Mouse (Mus musculus): ENCODE results near the gene Acacb. TPM values are rescaled to one million over a fixed set of nuclear protein-coding genes. Genes with fewer than 3 reads are reported as not detected.

The Acacb gene
- total RNA-seq (2021), result 100 to 1,000 TPM; 184 to 195 TPM
- long read RNA-seq, experiment 1, full-length matches to known transcripts, result 2 of 64 reads
- long read RNA-seq, experiment 1, partial matches to known transcripts, result 55 of 64 reads
- long read RNA-seq, experiment 1, other reads (novel, unspliced or antisense), result 7 of 64 reads
- long read RNA-seq, experiment 2, full-length matches to known transcripts, result 1 of 30 reads
- long read RNA-seq, experiment 2, partial matches to known transcripts, result 29 of 30 reads
- long read RNA-seq, experiment 2, other reads (novel, unspliced or antisense), result 0 of 30 reads

DNA sequence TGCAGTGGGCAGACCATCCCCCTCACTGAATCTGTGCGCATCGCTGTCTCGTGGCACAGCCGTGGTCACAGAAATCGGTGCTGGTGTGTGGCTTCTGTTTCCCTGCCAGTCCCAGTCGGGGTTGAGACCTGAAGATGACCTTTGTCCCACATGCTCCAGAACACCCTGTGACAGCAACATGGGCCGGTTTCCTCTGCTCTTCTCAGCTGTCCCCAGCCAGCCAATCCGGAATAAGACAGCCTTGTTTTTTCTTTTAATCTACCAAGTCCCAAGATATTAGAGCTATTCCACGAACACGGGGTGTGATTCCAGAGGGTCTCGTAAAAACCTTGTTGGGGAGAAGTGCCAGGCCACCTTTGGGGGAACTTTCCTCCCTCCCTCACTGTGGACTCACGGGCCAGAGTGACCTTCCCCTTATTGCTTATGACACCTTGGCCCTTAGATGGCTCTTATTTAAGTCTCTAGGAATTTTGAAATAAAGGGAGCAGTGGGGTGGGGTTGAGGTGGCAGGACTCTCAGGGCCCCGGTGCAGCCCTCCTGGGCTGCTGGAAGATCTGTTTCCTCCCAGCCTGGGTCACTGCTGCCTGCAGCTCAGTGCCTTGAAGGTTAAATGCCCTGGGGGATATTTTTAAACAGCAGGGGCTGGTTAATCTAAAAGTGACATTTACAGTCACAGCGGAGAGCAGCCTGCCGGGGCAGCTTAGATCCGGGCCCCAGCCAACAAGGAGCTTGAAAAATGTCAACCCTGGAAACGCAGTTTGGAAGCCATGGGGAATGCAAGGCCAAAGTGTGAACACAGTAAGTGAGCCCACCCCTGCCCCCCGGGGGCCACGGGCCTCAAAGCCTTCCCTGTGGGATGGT, at the start of gene Acacb:
Gene Acacb (plus strand): TSS at position 508 of the 861 bp plus-strand sequence.
- intact Hi-C loops (cut with DNase I), result no loop called here
- peak; percentile 47 to 64 for DNase-seq

DNA sequence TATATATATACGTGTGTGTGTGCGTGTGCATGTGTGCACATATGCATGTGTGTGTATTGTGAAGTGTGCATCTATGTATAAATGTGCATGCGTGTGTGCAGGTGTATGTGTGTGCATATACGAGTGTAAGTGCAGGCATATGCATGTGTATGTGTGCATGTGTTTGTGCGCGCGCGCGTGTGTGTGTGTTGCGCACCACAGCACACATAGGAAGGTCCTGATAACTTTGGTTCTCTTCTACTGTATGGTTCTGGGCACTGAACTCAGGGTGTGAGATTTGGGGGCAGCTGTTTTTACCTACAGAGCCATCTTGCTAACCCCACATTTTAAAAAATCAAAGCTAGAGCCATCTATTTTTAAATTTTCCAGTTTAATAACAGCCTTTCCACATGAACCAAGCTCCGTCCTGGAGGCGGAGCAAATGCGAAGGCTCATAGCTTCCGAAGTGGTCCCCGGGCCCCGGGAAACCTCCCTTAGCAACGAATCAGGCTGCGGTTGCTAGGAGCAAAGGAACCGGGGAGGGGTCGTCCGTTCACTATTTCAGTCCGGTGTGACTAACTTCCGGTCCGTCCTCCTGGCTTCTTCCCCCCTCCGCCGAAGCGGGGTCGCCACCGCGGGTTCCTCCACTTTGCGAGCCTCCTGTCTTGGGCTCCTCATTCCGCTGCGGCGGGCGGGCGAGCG, 46.5 kb upstream of the Acacb start:
- intact Hi-C loops (cut with DNase I), result no loop called here
- peak; percentile 93 to 96 for DNase-seq

DNA sequence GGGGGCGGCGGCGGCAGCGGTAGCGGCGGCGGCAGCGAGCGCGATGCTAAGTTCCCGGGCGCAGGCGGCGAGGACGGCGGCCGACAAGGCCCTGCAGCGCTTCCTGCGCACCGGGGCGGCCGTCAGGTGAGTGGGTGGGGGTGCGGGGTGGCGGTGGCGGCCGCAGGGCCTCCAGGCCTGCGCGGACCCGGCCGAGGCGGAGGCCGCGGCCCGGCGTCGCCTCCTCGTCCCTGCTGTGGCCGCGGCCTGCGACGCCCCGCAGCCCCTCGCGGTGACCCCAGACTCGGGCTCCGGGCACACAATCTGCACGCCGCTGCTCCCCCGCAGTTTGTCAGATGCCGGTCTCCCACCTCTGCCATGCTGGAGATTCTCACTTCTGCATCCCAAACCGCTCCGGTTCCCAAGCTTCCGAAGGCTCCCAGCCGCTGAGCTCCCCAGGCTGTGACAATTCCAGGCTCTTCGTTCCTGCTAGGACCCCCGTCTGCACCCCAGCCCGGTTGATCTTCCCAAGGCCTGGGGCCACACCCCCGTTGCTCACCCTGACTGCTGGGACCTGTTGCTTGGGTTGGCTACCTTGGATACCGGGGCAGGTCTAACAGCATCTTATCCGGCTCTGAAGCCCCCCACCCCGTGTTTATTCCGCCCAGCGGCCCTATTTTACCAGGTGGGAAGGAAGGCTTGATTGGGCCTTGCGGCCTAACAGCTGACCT, 45.8 kb upstream of the Acacb start:
- no peak for DNase-seq
- intact Hi-C loops (cut with DNase I), result no loop called here

DNA sequence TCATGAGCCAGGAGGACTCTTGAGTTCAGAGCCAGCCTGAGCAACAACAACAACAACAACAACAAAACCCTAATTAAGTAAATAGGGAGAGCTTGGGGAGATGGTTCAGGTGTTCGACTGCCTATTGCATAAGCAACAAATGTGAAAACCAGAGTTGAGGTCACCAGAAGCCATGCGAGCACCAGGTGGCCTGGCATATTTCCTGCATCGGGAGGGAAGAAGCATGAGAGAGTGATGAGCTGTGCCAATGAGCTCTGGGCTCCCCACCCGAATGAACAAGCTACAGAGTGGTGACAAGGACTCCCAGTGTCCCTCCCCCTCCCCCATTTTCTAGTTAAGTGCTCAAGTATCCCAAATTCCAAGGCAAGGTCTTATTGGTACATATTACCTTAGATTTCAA, 44.5 kb upstream of the Acacb start:
- no peak for DNase-seq
- intact Hi-C loops (cut with DNase I), result no loop called here

GRCm38 (mm10) chr5:114102807-114103206, 43.5 kb upstream of the Acacb start:
- no peak for DNase-seq
- intact Hi-C loops (cut with DNase I), result no loop called here

- intact Hi-C loops (cut with DNase I), result no loop called here
- DNase-seq, result no peak
Measured at GRCm38 (mm10) chr5:114106391-114106935, 39.9 kb upstream of the Acacb start.

DNA sequence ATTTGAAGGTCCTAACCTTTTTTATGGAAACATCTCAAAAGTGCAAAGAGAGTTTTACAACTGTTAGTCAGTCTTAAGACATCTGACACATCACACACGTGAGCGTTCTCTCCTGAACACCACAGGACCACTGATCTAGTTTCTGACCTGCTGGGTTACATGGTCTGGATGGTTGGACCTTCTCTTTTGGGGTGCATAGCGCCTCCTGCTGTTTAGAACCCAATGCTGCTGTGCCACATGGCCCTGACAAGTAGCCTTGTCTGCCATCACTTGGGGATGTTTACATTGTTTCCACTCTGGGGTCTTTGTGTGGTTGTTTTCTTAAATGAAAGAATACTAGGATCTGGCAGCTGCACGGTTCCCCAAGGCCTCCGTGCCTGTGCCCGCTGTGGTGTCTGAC, 33.0 kb upstream of the Acacb start:
- intact Hi-C loops (cut with DNase I), result no loop called here
- DNase-seq, result no peak

DNA sequence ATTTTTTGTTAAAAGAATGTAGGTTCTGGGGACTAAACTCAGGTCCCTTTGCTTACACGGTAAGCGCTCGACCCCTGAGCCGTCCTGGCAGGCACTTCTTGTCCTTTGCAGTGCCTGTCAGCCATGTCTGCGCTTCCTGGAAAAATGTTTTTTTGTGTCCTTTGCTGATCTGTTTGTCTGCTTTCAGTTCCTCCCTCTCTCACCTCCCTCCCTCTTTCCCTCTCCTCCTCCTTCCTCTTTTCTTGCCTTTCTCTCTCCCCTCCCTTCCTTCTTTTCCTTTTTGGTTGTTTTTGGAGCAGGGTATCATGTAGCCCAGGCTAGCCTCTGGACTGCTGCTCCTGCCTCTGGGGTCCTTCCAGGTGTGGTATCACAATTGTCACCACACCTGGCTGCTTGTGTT, 31.3 kb upstream of the Acacb start:
- DNase-seq, result no peak
- intact Hi-C loops (cut with DNase I), result no loop called here

DNA sequence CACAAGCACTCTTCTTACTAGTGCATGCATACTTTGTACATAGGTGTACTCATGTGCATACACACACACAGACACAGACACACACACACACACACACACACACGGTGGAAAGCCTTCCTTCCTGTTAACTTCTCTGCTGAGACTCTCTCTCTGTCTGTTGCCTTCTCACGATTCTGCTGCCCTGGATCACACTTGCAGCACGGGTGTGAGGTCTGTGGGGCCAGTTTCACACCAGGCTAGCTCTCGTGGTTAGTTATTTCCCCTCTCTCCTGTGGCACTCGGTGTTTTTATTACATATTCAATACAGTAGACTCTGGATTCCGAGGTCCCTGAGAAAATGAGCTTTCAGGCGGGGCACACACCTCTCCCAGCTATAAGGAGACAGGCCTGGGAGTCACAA, 29.7 kb upstream of the Acacb start:
- DNase-seq, result no peak
- intact Hi-C loops (cut with DNase I), result no loop called here

DNA sequence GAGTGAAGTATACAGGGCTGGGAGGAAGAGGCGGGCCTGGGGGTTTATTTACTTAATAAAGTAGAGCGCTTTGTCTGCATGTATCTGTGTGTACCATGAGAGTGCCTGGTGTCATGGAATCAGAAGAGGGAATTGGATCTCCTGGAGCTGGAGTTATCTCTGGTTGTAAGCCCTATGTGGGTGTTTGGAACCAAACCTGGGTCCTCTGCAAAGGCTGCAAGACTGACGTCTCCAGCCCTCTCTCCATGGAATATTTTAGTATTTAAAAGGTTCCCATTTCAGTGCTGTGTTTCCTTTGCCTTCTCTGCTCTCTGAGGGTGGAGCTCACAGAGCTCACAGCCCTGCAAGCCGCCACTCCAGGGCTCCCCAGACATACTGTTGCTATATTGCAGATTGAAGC, 26.5 kb upstream of the Acacb start:
- intact Hi-C loops (cut with DNase I), result loop anchor here (10.0 kb wide), 1 partner anchor 265 kb away; no protein-coding TSS in a partner anchor

GRCm38 (mm10) chr5:114126008-114126407, 20.3 kb upstream of the Acacb start:
- no peak for DNase-seq
- intact Hi-C loops (cut with DNase I), result loop anchor here (2.0 to 10.0 kb wide), 2 partner anchors 73 to 271 kb away; no protein-coding TSS in a partner anchor

More for the DNA sequence above, 26.5 kb upstream of the Acacb start:
- DNase-seq, result no peak

GRCm38 (mm10) chr5:114126499-114127244, 19.7 kb upstream of the Acacb start:
- DNase-seq, result no peak
- intact Hi-C loops (cut with DNase I), result loop anchor here (2.0 to 10.0 kb wide), 2 partner anchors 74 to 272 kb away; no protein-coding TSS in a partner anchor

DNA sequence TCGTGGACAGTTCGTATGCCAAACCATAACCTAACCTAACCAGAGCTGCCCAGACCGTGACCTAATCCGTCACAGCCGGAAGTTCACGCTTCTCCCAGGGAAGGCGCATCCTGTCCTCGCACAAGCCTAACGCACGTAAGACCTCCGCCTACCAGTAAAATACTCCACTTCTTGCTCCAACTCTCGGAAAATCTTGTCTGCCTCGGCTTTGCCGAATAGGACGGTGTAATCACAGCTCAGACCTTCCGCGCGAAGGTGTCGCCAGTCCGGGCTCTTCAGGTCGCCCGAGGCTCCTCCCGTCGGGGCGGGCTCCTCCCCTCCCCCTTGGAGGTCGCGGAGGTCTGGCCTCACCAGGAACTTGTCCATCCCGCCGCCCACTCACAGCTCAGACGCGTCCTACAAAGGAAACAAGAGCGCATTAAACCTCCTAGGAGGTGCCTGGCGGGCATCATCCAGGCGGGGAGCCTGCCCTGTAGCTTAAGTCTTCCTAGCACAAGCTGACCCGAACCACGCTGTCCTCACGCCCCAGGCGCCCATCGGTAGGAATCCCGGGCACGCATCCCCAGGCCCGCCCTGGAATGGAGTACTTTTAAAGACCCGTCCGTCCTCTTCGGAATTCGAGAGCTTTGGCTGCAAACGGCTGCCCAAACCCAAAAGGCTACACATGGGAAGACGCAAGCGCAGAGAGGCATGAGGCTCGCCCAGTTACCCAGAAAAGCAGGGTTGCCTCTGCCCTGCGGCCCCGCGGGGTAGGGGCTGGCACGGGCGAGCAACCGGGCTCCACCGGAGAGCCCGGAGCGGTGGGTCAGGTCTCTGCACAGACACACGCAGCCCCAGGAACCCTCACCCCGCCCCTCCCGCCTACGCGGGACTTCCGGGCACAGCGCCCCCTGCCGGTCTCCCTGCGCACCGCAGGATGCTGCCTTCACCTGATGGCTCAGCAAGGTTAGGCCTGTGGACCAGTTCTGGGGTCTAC, 18.7 kb upstream of the Acacb start, which contains the start of gene Alkbh2:
Gene Alkbh2 (minus strand): TSS at position 845 of the 976 bp plus-strand sequence.
- peak; percentile 87 to 90 for DNase-seq
- intact Hi-C loops (cut with DNase I), result loop anchor here (2.0 to 10.0 kb wide), 2 partner anchors 75 to 273 kb away; no protein-coding TSS in a partner anchor

- no peak for DNase-seq
- intact Hi-C loops (cut with DNase I), result loop anchor here (10.0 kb wide), 1 partner anchor 275 kb away; no protein-coding TSS in a partner anchor
Measured at GRCm38 (mm10) chr5:114129550-114130210, 16.7 kb upstream of the Acacb start.

GRCm38 (mm10) chr5:114130211-114130605, 16.1 kb upstream of the Acacb start, which contains the start of gene Ung:
TSS of gene Ung (plus strand) at chr5:114130386.
- DNase-seq, result peak; percentile 37 to 43
- intact Hi-C loops (cut with DNase I), result no loop called here

GRCm38 (mm10) chr5:114130698-114131520, 15.4 kb upstream of the Acacb start:
- intact Hi-C loops (cut with DNase I), result no loop called here
- peak; percentile 94 for DNase-seq

GRCm38 (mm10) chr5:114131521-114131840, 14.9 kb upstream of the Acacb start:
- DNase-seq, result peak in 1 of 2 experiments; percentile 75
- intact Hi-C loops (cut with DNase I), result no loop called here

All from heart, postnatal 14 days (tissue).